Mouse (Mus musculus) intestine, embryonic 14.5 days (tissue): Measurements from ENCODE around the gene Nkd2. TPM values are rescaled to one million over a fixed set of nuclear protein-coding genes. Genes with fewer than 3 reads are reported as not detected.

Source experiments
- ATAC-seq: fragments of 200-750 bp; cut with Nextera tagmentation; replicated peaks from 2 replicates; pipeline ENCODE4 v1.8.0; 2017; ENCODE audit warnings: low read depth, moderate number of reproducible peaks, moderate TSS enrichment, moderate library complexity; ENCODE audit not compliant: low FRiP score, low TSS enrichment
- DNase-seq: peaks from one replicate; pipeline ENCODE4 v3.0.0-alpha.2; 2018; ENCODE audit warnings: low spot score
- H3K27ac ChIP-seq: fragments of 300-500 bp; sonication (generic); 2 replicates; pipeline ENCODE4 v1.5.1; 2014; ENCODE audit warnings: low read depth, mild to moderate bottlenecking, control low read depth
- H3K27me3 ChIP-seq: fragments of 300-500 bp; sonication (generic); replicated peaks from 2 replicates; pipeline ENCODE4 v1.6.1; 2014; ENCODE audit warnings: low read length, control low read depth; ENCODE audit not compliant: control insufficient read depth, insufficient read depth
- H3K36me3 ChIP-seq: fragments of 300-500 bp; sonication (generic); 2 replicates; pipeline ENCODE4 v1.6.1; 2014; ENCODE audit warnings: low read length, control low read depth; ENCODE audit not compliant: control insufficient read depth, insufficient read depth
- H3K4me1 ChIP-seq: fragments of 300-500 bp; sonication (generic); replicated peaks from 2 replicates; pipeline ENCODE4 v1.6.1; 2014; ENCODE audit warnings: low read length, control low read depth, mixed read lengths; ENCODE audit not compliant: control insufficient read depth, insufficient read depth
- H3K4me2 ChIP-seq: fragments of 300-500 bp; sonication (generic); 2 replicates; pipeline ENCODE4 v1.6.1; 2014; ENCODE audit warnings: low read length
- H3K4me3 ChIP-seq: fragments of 300-500 bp; sonication (generic); 2 replicates; pipeline ENCODE4 v1.5.1; 2014; ENCODE audit warnings: low read depth, low read length, control low read depth, mixed read lengths
- H3K9ac ChIP-seq: fragments of 300-500 bp; sonication (generic); 2 replicates; pipeline ENCODE4 v1.6.1; 2014; ENCODE audit warnings: mild to moderate bottlenecking, low read length
- H3K9me3 ChIP-seq: fragments of 300-500 bp; sonication (generic); 2 replicates; pipeline ENCODE4 v1.6.1; 2016; ENCODE audit warnings: low read length, control low read depth; ENCODE audit not compliant: control insufficient read depth
- WGBS: fragments of 180-500 bp; shearing (Covaris S2); extraction: QIAGEN DNeasy Blood & Tissue Kit; methylation state at CpG from one replicate; pipeline ENCODE4 v1.1.7; 2014; 5-methylcytosine and 5-hydroxymethylcytosine counted together
- polyA plus RNA-seq: library from polyadenylated mRNA; unstranded; fragments of >200 nt; fragmentation: Nextera tagmentation; extraction: Ambion mirVana; gene quantifications from 2 replicates; pipeline ENCODE4 v1.2.1, GENCODE M21; 2014

Gene Nkd2
- polyA plus RNA-seq: 3.9 and 4.2 TPM in 2 replicates

DNA sequence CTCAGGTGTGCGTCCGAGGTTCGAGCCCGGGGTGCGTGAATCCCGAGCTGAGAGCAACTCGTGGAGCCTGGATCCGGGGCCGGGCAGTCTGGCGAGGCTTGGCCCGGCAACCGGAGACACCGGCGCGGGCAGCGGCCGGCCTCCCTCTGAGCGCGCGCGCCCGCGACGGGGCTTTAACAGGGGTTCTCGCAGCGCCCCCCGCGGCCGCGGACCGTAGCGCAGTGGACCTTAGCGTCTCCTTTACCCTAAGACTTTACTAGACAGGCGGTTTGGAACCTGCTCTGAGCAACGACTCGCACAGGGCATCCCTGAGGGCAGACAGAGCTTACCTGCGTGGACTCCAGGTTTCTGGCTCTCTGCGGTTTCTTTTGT, at the start of gene Nkd2:
Gene Nkd2, minus strand, starts transcription at position 167 of the 372 bp plus-strand sequence.
- peak within 1 kb of the TSS; percentile 94 for H3K4me2 ChIP-seq
- H3K36me3 ChIP-seq: no peaks in the 10 kb centered on the region
- peak; percentile 93 for DNase-seq
- H3K4me1 ChIP-seq: no peaks in the 10 kb centered on the region; the same call in 1 of the 2 replicates
- H3K9ac ChIP-seq: peak within 1 kb of the TSS; percentile 52
- H3K9me3 ChIP-seq: no peaks in the 10 kb centered on the region
- WGBS: under 1% methylated on average over 38 of the region's 38 CpGs
- H3K4me3 ChIP-seq: peak within 1 kb of the TSS; percentile 61
- ATAC-seq: peak; percentile 89
- peaks cover 28% of the 10 kb centered on the region for H3K27me3 ChIP-seq
- H3K27ac ChIP-seq: no peak within 1 kb of the TSS

DNA sequence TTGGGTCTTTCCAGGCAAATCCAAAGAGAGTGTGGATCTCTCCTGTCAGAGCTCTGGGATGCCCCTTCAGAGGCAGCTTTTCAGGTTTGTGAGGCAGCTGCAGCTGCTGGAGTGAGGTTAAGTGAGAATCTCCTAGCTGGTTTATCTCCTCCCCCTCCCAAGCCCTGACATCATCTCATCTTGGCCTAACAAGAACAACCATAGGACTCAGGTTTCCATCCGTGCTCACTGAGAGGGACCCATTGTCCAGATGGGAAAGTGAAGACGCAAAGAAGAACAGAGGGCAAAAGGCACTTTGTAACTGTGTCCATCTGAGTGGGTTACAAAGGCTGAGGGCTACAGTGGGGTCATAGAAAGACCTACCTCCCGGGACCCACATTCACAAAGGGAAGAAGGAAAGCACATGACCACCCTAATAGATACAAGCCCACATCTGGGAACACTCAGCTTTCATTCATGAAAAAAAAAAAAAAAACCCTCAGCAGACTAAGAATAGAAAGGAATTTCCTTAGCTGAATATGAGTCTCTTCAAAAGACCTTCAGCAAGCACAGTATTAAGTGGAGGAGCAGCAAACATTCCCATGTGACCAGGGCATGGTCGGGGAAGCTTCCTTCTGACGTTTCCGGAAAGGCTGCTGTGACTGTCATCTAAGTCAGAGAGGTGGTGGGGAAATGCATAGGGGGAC, 45.2 kb upstream of the Nkd2 start:
- ATAC-seq (peak; percentile 66), DNase-seq (peak; percentile 57)
- peaks cover 11% of the 10 kb centered on the region; the same call in 1 of the 2 replicates for H3K4me1 ChIP-seq
- WGBS: 33% methylated on average over 6 of the region's 6 CpGs
- H3K4me3 ChIP-seq: no peak overlapping the region
- H3K4me2 ChIP-seq: 0 out of 2 replicates have a peak overlapping the region, but pooled peaks have one; percentile 5
- H3K36me3 ChIP-seq: no peaks in the 10 kb centered on the region
- H3K27me3 ChIP-seq: no peaks in the 10 kb centered on the region
- no peaks in the 10 kb centered on the region for H3K9me3 ChIP-seq
- peak overlapping the region; percentile 78 for H3K27ac ChIP-seq
- H3K9ac ChIP-seq: no peak overlapping the region

DNA sequence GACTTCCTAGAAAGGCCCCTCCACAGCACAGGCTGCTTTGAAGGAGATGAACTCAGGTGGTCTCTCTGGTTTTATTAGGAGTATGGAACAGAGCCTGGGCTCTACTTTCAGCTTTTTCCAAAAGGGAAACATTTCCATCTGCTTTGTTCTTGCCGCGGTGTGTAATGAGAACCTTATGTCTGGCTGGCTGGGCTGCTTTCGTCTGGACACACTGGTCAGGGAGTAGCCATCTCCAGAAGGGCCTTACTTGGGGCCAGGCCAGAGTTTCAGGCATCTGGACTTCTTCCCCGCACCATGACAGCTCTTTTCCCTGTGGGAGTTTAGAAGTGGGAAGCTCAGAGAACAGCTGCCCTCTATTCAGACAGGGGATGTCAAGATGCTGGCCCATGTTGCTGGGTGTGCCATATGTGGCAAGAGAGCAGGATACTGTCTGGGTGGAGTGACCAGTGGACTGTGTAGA, 40.0 kb upstream of the Nkd2 start:
- 39% methylated on average over 4 of the region's 4 CpGs for WGBS
- peaks cover 12% of the 10 kb centered on the region; the same call in 1 of the 2 replicates for H3K4me1 ChIP-seq
- H3K27ac ChIP-seq: no peak overlapping the region

DNA sequence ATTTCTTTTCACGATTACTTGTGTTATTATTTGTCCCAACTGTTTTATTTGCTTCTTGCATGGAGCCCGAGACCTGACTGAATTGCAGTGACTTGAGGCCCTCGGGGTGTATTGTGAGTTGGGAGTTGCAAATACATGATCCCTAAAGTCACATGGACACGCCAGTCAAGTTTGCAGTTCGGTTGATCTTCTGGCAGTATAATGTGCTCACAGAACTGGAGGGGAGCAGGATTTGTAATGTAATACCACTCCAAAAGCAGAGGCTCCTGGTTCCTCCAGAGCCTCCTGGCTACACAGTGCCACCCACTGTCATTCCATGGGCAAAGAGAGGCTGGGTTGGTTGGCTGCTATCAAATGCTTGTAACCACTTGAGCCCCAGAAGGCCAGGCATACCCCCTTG, 39.2 kb upstream of the Nkd2 start:
- 79% methylated on average over 5 of the region's 5 CpGs for WGBS
- no peak for ATAC-seq
- H3K4me2 ChIP-seq: no peak overlapping the region

More for the DNA sequence above, 40.0 kb upstream of the Nkd2 start:
- no peaks in the 10 kb centered on the region for H3K9me3 ChIP-seq
- DNase-seq (peak; percentile 55), ATAC-seq (peak; percentile 56)
- H3K4me3 ChIP-seq: no peak overlapping the region
- H3K4me2 ChIP-seq: no peak overlapping the region
- H3K9ac ChIP-seq: no peak overlapping the region
- no peaks in the 10 kb centered on the region for H3K27me3 ChIP-seq
- no peaks in the 10 kb centered on the region for H3K36me3 ChIP-seq

DNA sequence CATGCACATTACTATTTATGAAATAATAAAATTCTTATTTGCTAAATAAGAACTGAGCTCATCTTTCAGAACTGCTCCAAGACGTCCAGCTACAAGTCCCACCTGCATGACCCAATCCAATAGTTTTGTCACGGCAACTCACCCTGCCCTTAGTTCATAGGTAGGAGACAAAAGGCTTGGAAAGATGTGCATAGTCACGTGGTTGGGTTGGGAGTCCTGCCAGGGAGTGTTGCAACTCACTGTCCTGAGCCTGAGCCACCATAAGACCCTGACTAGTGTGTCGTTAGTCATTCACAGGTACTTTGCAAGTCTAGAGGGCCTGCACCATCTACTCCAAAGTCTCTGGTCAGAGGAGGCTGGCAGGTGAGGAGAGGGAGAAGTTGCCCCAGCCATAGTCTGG, 38.6 kb upstream of the Nkd2 start:
- no peaks in the 10 kb centered on the region for H3K36me3 ChIP-seq
- H3K27ac ChIP-seq: no peak overlapping the region
- 75% methylated on average over 4 of the region's 4 CpGs for WGBS
- no peak overlapping the region for H3K4me3 ChIP-seq
- H3K4me1 ChIP-seq: peaks cover 7% of the 10 kb centered on the region; the same call in 1 of the 2 replicates
- H3K27me3 ChIP-seq: no peaks in the 10 kb centered on the region
- no peak overlapping the region for H3K4me2 ChIP-seq
- H3K9ac ChIP-seq: no peak overlapping the region
- H3K9me3 ChIP-seq: no peaks in the 10 kb centered on the region
- DNase-seq: no peak
- ATAC-seq: no peak

More for the DNA sequence above, 39.2 kb upstream of the Nkd2 start:
- Histone ChIP-seq H3K9me3 (no peaks in the 10 kb centered on the region), H3K4me3 (no peak overlapping the region), H3K27ac (no peak overlapping the region), H3K9ac (no peak overlapping the region), H3K36me3 (no peaks in the 10 kb centered on the region), H3K27me3 (no peaks in the 10 kb centered on the region), H3K4me1 (peaks cover 7% of the 10 kb centered on the region; the same call in 1 of the 2 replicates)
- no peak for DNase-seq

DNA sequence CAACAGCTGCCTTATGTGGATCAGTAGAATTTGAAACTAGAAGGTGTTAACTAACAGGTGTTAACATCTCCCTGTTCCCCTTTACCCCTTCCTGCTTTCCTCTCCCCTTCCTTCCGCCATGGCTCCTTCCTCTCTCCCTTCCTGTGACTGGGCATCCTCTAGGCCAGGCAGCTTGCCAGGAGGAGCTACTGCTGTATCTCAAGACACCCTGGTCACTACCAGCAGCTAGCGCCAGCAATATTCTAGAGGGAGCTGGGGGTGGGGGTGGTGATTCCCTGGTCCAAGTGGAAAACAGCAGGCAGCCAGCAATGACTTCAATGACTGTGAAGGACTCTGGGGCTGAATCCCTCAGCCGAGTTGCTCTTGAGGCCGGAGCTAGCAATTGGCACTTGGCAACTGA, 38.2 kb upstream of the Nkd2 start:
- H3K9me3 ChIP-seq: no peaks in the 10 kb centered on the region
- no peak overlapping the region for H3K4me2 ChIP-seq
- H3K9ac ChIP-seq: no peak overlapping the region
- 65% methylated on average over 4 of the region's 4 CpGs for WGBS
- H3K36me3 ChIP-seq: no peaks in the 10 kb centered on the region
- H3K4me1 ChIP-seq: peaks cover 7% of the 10 kb centered on the region; the same call in 1 of the 2 replicates
- ATAC-seq (no peak), DNase-seq (no peak)
- H3K27me3 ChIP-seq: no peaks in the 10 kb centered on the region
- no peak overlapping the region for H3K4me3 ChIP-seq
- no peak overlapping the region for H3K27ac ChIP-seq

DNA sequence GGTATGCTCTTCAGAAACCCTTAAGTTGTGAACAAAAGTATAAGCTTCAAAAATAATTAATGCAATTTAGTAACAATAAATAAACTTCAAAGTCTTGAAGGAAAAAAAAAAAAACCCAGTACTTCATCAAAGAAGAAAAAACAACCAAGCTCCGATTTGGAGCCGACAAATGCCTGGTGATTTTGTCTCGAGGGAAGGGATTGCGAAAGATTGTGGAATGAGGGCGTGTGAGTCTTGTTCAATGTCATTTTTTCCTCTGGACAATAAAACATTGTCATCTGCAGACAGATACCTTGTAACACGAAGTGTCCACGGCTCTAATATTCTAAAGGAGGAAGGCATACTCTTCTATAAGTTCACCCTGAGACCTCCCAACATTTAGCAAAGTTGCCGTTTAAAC, 33.9 kb upstream of the Nkd2 start:
- no peak for ATAC-seq
- no peak for DNase-seq
- no peaks in the 10 kb centered on the region for H3K27me3 ChIP-seq
- no peak overlapping the region for H3K27ac ChIP-seq
- WGBS: 64% methylated on average over 8 of the region's 8 CpGs
- no peak overlapping the region for H3K9ac ChIP-seq
- H3K36me3 ChIP-seq: no peaks in the 10 kb centered on the region
- H3K4me2 ChIP-seq: no peak overlapping the region
- H3K4me3 ChIP-seq: no peak overlapping the region
- H3K4me1 ChIP-seq: no peaks in the 10 kb centered on the region
- H3K9me3 ChIP-seq: no peaks in the 10 kb centered on the region

DNA sequence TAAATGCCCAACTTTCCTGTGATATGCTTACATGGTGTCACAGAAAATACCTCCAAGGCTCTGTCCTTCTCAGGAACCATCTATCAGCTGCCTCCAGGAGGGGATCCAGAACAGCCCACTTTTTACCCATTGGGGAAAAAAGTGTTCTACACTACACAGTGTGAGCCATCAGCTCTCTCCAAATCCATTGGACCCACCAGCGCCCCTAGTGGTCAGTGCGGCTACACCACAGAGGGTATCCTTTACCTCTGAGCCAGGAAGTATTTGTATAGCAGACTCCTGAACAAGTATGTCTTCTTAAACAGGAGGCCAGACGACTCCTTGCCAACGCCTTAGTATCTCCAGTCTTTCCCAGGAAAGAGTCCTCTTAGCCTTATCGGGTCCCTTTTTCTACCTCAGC, 32.4 kb upstream of the Nkd2 start:
- H3K27ac ChIP-seq: no peak overlapping the region

DNA sequence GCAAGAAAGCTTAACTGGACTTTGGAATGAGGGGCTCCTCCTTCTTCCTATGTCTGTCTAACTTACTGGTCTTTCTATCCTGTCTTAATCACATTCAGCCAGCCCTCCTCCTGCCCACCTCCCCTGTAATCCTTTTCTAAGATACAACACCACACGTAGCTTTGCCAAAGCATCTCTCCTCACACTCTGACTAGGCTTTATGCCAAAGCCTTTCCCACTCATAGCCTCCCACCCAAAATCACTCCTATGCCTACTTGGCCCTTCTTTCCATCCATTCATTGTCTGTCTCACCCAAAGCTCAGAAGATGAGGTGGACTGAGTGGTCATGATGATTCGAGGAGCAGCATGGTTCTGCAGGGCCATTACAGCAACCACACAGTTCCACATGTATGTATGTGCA, 24.7 kb upstream of the Nkd2 start:
- H3K4me2 ChIP-seq: no peak overlapping the region
- no peaks in the 10 kb centered on the region for H3K9me3 ChIP-seq
- no peaks in the 10 kb centered on the region for H3K36me3 ChIP-seq
- no peak overlapping the region for H3K27ac ChIP-seq
- 68% methylated on average over 2 of the region's 2 CpGs for WGBS
- ATAC-seq (no peak), DNase-seq (no peak)
- no peaks in the 10 kb centered on the region for H3K4me1 ChIP-seq
- no peaks in the 10 kb centered on the region for H3K27me3 ChIP-seq
- no peak overlapping the region for H3K4me3 ChIP-seq
- no peak overlapping the region for H3K9ac ChIP-seq

More for the DNA sequence above, 32.4 kb upstream of the Nkd2 start:
- Histone ChIP-seq H3K4me1 (no peaks in the 10 kb centered on the region), H3K36me3 (no peaks in the 10 kb centered on the region), H3K27me3 (no peaks in the 10 kb centered on the region), H3K9me3 (no peaks in the 10 kb centered on the region), H3K9ac (no peak overlapping the region), H3K4me2 (no peak overlapping the region), H3K4me3 (no peak overlapping the region)
- 80% methylated on average over 5 of the region's 5 CpGs for WGBS
- ATAC-seq: no peak
- no peak for DNase-seq
